Mouse (Mus musculus) CD4-positive, CD25-positive, alpha-beta regulatory T cell, adult 4 months (primary cell): ENCODE data around the gene Tecr. TPM values are rescaled to one million over a fixed set of nuclear protein-coding genes. Genes with fewer than 3 reads are reported as not detected.
"Not testable (repeated sequence)": the region's sequence is repeated elsewhere in the genome, so short reads cannot be mapped to it uniquely, and the experiment has no call there.

Experiments used
- ATAC-seq: one replicate; pipeline ENCODE4 v1.8.0; 2017
- polyA plus RNA-seq, 2 experiments: library from polyadenylated mRNA; unstranded; fragments of 100-300 nt; shearing (Covaris generic); gene quantifications; one replicate each; pipeline ENCODE4 v1.2.1; 2017

Gene Tecr
- polyA plus RNA-seq, 2 experiments from 2014 or later, result 408 to 507 TPM

DNA sequence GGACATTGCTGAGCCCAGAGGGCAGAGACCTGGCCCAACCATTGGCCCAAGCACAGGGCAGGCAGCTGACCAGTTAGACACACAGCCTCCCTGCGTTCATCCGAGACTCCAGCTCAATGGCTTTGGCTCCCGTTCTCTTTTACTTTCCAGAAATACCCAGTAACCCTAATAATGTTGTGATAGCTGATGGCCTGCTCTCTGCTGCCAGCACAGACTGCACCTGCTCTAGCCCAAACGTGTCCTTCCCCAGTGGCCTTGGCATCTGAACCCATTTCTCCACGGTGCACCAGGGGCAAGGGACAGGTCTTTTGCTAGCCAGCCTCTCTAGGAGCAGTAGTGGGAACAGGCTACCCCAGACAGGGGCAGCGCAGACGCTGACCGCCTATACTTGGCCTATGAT, 26.9 kb downstream of the Tecr start:
- ATAC-seq, result no peak

DNA sequence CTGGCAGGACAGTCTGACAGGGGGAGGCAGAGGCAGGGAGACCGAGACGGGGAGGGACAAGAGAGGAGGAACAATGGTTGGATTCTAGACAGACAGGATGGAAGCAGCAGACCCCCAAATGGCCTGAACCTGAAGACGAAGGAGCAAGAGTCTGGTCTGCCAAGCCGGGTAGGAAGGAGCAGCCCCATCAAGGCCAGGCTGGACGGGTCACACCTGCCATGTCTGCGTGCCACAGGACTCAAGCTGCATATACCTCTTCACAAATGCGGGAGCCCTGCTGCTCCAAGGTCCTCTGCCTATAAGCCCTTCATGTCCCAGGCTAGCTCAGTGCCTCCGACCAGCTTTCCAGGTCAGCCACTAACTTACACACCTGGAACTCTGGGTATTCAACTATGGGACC, 28.1 kb downstream of the Tecr start:
- ATAC-seq, result no peak

DNA sequence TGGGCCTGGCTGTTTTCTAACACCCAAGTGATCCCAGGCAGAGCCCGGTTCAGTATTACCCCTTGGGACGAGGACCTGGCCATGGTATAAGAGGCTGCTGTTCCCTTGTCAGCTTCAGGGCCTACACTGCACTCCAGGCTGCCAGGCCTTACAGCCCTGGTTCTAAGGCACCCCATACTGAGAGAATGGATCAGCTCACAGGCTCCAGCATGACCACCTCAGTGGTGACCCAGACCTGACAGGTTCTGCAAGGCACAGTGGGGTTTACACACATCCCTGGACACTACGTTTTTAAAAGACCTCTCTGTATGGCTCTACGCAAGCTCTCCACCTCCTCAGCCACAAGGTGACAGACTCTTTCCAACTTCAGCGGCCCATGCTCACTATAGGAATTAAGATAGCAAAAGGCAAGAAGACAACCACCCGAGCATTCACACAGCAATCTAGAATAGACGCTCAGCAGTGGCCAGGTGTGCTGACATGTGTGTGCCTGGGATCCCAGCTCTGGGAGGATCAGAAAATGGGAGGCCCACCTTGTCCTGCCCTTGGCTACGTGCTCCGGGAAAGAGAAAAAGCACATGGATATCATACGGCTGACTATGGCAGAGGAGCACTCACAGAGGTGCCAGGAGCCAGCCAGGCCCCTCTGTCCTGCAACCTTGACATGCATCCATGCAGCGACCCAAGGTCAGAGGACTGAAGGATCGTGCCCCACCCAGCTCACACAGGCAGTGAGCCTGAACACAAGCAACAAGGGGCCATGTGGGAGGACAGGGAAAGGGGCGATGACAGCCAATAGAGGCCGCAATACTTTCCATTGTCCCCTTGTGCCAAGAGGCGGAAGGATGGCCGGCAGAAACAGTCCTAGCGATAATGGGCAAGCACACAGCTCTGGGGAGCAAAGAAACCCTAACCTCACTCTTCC, 29.4 kb downstream of the Tecr start:
- ATAC-seq, result no peak

DNA sequence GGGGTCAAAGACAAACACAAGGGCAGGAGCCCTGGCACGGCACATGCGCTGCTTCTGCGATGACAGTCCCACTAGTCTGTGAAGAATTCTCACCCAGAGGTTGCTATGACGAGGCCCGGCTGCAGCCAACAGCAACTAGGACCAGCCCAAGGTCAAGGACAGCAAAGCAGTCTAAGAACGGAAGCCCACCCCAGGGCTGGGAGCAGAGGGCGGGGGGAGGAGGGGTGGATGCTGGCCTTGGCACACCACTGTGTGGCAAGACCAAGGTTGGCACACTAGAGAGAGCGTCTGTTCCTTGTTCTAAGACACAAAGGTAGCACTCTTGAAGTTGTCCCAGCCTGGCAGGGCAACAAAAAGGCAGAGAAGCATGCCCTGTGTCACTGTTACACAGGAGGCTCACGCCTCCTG, 30.4 kb downstream of the Tecr start:
- ATAC-seq, result no peak

DNA sequence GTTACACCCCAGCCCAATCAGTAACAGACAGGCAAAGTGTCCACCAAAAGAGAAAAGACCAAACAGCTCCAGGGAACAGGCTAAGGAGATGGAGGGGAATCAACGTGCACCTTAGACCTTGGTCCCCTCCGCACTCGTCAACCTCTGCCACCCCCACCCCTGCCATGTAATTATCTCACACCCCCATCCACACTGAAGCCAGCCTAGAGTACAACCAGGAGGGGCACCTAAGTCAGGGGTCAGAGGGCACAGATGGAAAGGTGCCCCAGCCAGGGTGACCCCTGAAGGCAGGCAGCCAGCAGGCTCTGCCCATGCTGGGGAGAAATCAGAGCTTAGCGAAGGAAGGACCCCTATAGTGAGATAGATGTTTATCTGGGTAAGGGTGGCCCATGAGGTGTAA, 30.9 kb downstream of the Tecr start:
- ATAC-seq, result no peak

DNA sequence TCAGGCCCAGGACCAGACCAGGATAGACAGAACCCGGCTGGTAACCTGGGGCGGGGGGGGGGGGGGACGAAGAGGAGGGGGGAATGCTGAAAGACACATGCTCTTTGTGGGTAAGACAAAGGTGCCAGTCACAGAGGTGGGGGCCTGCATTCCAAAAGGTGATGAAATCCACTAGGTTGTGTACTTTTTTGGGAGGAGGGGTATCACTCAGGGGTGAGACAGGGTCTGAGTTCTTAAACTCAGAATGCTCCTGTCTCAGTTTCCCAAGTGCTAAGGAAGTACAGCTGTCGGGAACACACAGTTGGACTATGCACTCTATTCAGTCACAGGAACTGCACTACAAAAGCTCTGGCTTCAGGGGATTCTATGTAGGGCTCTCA, 31.3 kb downstream of the Tecr start:
- ATAC-seq, result no peak

DNA sequence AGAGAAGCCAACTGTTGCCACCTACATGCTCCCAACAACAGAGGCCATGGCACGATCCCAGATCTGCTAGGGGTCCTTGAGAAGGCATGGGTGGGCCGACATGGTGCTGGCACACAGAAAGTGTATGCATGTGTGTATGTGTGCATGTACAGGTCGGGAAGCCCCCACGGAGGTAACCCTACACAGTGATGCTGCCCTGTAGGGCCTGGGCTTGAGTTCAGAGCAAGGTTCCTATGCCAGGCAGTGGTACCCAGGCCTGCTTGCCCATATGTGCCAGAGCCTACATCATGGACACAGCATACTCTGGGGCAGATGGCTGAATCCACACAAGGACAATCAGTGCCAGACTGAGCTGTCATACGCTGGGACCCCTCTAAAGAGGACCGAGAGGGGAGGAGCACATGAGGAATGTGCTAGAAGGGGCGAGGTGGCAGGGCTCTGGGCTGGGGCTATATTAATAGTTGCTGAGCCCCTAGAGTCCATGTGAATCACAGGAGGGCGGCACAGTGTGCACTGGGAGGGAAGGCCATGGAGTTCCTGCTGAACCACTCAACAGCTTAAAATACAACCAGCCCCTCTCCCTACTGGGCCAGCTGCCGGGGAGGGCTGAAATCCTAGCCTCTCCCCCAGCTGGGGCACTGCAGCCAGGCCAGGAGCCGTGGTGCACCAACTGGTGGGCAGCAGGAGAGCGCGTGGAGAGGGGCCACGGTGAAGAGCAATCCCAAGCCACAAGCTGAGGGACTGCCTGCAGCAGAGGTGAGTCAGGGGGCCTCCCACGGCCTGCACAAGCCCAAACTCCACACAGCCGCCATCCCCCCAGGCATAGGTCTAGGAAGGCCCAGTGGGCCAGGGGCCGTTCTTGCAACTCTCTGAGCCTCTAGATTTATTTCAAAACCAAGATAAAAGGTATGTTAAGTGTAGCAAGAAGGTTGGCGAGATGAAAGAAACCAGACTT, 31.9 kb downstream of the Tecr start:
- ATAC-seq, result no peak

DNA sequence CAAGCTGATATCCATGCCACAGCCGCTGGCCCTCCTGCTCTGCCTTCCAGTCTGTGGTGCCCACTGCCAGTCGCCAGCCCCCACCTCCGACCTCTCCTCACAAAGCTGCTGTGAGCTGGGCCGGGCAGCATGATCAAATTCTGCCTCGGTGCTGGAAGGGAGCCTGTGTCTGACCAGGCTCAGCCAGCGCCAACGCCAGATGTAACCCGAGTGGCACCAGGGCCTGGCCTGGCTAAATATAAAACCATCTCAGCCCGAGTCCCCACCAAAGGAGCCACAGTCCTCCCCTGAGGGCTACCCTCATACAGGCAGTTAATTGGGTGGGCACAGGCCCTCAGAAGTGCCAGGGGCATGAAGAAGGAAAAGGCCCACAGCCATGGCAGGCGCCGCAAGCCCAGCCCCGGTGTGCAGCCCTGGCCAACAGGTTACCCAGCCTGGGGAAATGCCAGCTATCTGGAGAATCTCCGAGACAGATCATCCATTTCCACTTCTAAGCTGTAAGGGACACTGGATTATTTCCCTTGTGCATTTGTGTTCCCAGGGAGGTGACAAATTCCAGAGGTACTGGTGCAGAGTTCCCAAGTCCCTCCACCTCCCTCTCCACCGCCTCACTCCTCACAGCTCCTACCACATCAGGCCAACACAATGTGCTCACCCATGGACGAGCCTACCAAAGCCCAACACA, 33.0 kb downstream of the Tecr start:
- no peak for ATAC-seq

DNA sequence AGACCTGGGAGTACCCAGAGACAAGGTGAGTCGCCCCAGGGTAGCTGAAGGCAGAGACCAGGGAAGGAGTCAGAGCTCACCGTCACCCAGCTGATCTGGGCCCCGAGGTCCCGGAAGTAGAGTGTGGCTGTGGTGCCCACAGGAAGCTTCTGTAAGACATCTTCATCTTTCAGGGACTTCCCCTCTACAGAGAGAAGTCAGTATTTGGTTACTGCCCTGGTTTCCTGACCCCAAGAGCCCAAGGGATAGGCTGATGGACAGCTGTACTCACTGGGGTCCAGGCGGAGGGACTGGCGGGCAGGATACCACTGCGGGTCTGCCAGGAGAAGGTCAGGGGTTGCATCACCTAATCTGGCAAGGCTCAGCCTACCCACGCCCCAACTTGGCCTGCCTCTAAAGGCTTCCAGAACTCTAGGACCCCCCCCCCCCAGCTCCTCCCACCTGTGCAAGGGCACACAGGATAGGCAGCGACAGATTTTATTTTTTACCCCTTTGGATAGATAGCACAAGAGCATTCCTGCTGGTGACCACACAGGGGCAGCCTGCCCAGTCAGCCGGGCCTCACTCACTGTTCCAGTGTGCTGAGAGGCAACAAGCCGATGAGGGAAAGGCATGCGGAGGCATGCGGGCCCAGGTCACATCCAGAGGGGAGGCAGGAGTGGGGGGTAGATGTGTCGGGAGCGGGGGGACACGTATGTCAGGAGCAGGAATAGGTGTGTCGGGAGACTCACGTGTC, 34.5 kb downstream of the Tecr start:
- peak; percentile 99 for ATAC-seq

DNA sequence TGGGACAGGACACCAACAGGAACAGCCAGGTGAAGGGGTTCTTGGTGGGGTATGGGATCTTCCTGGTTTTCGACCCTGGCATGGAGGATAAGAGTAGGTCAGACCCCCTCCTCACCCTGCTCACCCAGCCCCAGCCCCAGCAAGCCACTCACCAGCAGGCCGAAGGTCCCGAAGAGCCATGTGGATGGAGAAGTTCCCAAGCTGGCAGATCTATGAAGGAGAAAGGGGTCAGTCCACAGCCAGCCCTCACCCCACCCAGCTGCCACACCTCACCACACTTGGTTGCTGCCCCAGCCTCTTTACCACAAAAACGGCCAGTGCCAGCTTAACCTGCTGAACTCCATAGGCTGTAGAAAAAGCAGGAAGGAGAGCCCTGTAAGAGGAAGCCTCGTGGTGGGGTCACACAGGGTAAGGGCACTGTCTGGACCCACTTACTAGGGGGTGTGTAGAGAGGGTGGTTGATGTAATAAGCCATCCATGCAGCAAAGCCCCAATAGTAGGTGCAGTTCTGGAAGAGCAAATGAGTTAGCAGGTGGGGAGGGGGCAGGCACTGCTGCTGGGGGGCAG, 35.4 kb downstream of the Tecr start:
- no peak for ATAC-seq

DNA sequence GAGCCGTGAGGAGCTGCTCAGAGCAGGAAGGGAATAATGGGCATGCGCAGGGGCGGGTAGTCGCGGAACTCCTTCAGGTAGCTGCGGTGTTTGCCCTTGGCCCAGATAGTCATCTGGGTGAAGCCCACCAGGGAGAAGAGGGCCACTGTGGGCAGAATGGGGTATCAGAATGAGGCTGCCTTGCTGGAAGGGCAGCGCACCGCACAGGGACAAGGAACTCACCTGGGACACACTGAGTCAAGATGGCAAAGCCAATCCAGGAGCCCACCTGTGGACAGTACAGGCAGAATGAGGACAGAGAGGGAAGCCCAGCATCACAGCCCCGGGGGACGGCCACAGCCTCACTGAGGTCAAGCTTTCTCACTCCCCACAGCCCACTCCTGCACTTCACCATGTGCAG, 36.0 kb downstream of the Tecr start:
- no peak for ATAC-seq

DNA sequence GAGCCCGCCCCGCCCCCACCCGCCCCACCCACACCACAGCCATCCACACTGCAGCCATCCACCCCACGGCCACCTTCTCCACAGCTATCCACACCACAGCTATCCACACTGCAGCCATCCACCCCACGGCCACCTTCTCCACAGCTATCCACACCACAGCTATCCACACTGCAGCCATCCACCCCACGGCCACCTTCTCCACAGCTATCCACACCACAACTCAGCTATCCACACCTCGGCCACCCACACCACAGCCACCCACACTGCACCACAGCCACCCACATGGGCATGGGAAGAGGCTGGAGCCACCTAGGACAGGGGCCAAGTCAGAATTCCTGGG, 36.8 kb downstream of the Tecr start:
- not testable (repeated sequence) for ATAC-seq

DNA sequence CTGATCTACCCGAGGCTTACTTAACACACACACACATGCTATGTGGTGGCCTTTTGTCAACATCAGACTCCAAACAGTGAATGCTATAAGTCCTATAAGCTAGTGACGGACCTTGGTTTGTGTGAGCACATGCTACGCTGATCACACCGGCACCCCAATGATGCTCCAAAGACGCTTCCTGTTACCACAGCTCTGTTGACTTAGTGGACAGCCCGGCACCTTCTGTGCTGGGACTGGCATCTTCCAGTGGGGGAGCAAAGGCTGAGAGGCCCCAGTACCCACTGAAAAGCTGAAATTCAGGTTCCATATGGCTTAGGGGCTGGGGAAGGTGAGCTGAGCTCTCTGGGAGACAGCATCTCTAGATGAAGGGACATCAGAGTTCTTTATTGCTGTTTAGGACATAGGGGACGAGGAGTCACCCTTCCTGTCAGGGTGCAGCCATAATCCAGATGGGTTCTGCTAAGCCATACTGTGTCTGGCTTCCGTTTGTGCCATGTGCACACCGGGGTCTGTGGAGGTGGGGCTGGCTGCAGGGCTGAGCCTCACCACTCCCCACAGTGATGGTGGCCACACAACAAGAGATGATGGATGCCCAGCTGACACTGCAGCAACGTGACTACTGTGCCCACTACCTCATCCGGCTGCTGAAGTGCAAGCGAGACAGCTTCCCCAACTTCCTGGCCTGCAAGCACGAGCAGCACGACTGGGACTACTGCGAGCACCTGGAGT, 37.3 kb downstream of the Tecr start:
- ATAC-seq, result no peak

DNA sequence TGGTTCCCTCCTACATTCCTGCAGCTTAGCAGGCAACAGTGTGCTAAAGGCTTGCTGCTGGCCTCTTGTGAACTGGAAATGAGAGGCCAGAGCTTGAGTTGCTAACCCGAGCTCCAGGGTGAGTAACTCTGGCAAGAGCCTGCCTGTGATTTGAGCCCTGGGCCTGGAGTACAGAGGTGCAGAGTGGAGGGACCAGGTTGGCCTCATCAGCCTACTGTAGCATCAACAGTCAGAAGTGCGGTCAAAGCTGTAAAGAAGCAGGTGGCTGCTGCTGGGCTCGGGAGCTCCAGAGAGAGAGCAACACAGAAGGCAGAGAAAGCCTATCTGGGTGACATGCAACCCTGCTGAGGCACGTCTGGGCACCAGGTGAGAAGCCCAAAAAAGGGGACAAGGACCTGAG, 38.6 kb downstream of the Tecr start:
- ATAC-seq, result no peak

DNA sequence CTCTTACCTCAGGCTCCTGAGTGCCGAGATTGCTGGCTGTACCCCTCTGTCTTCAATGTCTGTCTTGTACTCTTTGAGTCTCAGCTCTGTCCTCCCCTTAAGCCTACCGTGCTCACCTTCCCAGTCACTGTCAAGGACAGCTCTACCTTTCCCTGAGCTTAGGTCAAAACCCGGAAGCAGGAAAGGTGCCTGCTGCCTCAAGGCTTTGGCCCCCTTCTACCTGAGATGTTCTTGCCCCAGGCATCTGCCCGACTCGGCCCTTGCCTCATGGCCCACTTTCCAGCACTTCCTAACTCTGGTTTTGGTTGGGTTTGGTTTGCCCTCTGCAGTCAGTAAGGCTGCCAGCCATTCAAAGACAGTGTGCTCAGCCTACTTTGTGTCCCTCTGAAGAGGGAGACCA, 39.0 kb downstream of the Tecr start:
- ATAC-seq, result no peak

DNA sequence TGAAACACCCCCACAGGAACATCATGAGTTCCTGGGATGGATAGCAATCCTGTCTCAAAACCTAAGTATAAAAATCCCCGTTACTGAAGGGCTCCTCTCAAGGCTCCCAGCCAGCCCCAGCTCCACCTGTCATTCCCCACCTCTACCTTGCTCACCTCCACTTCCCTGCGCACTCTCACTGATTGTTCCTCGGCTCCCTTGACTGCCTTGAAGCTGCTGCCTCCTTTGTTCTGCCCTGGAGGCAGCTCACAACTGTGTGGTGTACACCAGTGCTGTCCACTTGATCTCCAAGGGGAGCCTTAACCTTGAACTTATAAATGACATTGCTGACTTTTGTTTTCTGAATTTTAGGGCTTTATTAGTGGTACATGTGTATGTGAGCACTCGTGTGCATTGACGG, 39.6 kb downstream of the Tecr start:
- ATAC-seq, result no peak

DNA sequence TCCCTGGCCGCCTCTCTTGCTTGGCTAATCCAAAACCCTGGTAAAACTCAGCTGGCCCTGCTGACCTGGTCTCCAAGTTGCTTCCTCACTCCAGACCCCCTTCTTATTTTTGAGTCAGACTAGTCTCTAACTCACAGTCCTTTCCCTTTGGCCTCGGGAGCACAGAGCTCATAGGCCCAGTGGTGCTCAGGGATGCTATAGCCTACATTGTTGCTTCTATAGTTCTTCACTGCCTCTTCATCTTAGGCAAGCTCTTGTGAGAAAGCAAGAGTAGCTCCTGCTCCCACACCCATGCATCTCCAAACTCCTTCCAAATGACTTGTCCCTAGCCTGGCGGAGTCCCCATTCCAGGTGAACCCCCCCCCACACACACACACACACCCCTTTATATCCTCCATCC, 40.1 kb downstream of the Tecr start:
- no peak for ATAC-seq

DNA sequence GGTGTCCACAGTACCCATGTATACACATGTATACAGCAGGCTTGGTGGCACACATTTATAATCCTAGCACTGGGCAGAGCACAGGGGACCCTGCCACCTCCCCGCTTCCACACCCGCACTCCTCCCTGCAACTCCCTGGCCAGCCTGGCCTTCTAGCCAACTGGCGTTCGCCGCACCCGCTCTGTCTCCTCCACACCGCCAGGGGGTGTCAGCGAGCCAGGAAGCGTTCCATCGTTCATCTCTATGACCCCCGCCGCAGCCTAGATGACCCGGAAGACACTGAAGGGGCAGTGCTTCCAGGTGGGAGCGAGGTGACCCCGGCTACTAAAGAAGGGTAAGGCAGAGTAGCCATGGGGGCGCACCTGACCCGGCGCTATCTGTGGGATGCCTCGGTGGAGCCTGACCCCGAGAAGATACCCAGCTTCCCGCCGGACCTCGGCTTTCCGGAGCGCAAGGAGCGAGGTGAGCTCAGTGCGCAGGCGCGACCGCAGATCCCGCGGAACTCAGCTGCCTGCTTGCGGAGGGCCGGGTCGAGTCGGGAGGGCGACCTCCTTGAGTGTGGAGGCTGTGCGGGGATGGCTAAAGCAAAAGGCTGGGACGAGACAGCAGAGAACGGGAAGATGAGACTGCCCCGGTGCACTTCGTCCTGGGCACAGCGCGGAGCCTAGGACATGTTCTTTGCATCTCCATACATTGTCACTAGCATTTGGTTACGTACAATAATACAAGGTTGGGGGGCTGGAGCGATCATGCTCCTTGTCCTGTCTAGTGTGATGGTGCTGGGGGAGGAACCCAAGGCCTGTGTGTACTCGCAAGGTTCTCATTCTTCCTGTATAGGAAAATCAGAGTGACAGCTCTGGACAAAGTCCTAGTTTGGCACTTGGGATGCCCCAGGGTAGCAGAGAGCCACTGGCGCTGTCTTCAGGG, 41.0 kb downstream of the Tecr start, which contains the start of gene Ndufb7:
Gene Ndufb7, plus strand, starts transcription at position 203 of the 927 bp plus-strand sequence.
- ATAC-seq, result peak; percentile 97

DNA sequence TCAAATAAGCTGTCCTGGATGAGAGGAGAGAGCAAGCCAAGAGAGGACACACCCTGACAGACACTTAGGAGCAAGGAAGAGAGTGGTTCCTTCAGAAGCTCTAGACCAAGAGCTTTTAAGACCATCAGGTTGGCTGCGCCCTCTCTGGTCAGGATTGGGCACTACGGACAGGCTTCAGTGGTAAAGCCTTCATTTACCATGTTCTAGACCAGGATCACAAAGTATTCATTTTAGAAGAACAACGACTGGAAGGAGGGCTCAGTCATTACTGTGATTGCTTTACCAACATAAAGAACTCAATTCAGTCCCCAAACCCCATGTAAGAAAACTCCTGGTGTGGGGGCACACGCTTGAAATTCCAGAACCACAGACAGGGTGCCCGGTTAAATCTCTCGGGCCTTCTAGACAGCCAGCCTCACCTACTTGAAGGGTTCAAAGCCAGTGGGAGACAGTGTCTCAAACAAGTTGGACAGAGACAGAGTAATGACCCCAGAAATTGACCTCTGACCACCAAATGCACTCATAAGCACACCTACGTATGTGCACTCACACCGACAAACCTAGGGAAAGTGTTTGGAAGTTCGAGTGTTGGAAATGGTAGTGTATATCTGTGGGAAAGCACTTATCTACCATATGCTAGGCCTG, 41.9 kb downstream of the Tecr start:
- ATAC-seq, result no peak

DNA sequence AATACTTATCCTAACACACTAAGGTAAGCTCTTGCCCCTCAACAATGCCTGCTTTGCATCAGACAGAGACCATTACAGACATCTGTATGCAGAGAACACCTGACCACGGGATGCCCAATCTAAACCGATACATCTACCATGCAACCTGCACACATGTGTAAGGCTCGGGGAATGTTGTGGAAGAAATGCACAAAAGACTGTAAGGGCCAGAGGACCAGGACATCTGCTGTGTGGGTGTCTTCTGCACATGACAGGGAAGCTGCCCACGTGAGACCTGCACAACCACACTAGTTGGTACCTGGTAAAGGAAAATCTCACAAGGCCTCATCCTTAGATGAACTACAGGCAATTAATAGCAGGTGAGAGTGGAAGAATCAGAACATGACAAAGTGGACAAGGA, 44.5 kb downstream of the Tecr start:
- ATAC-seq, result no peak
